10 mouse cellular contexts compared by ENCODE assay signal in the genomic region with DNA sequence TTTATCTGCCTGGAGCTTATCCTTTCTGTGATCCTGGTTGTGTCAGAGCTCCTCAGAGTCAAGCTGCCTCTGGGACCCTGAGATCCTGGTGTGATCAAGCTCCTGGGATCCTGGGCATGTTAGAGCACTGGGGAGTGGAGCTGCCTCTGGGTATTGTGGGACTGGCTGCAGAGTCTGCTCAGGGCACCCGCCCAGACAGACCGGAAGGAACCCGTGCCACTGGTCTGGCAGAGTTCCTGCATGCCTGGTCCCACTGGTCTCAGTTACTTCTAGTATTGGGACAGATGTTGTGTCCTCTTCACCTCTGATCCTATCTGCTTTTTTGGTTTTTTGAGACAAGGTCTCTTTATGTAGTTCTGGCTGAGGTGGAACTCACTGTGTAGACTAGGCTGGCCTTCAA. TPM values are rescaled to one million over a fixed set of nuclear protein-coding genes. Genes with fewer than 3 reads are reported as not detected.
DNase-seq lines count a peak whose midpoint lies in the region; TF ChIP-seq lines count a peak whose summit lies in the region.
"Had no signal": no experiment of that assay in that cellular context is flagged by ENCODE, and none has a peak within 500 bp of the region (broad histone marks: within the 10 kb centered on the region; RNA-seq: fewer than 3 reads in every experiment).

No protein-coding gene starts in this region.

- no peak for TF ChIP-seq POLR2A in heart, adult 2 months (IDR thresholded peaks at IDR 0.05; ENCODE audit: insufficient read depth, low read depth, low read length)

- no peaks in the 10 kb centered on the region for H3K27me3 ChIP-seq in heart, adult 2 months (ENCODE audit: control insufficient read depth, insufficient read depth, low read length)
- no peaks in the 10 kb centered on the region for H3K27me3 ChIP-seq in heart, embryonic 10.5 days (ENCODE audit: insufficient read depth, poor library complexity, severe bottlenecking)
- H3K27me3 ChIP-seq: limb, embryonic 12.5 days; midbrain, embryonic 13.5 days had no signal

- TF ChIP-seq CTCF in heart, adult 2 months (IDR thresholded peaks at IDR 0.05) = no peak

- no peak for TF ChIP-seq EP300 in heart, adult 2 months (IDR thresholded peaks at IDR 0.05; ENCODE audit: insufficient read depth, low read depth, low read length)

- H3K27ac ChIP-seq in heart, adult 2 months = no peak overlapping the region
- no peak overlapping the region for H3K27ac ChIP-seq in heart, embryonic 10.5 days
- H3K27ac ChIP-seq: limb, embryonic 12.5 days; midbrain, embryonic 13.5 days had no signal

- intact Hi-C loops in heart, adult 2 months (cut with DNase I) = no loop called here
- intact Hi-C loops in heart, postnatal 36 days (cut with DNase I) = no loop called here

- H3K4me1 ChIP-seq in heart, adult 2 months (ENCODE audit: control insufficient read depth, insufficient read depth, low read length) = peaks cover 3% of the 10 kb centered on the region
- H3K4me1 ChIP-seq in heart, embryonic 10.5 days = peaks cover 5% of the 10 kb centered on the region
- H3K4me1 ChIP-seq: limb, embryonic 12.5 days; midbrain, embryonic 13.5 days had no signal

- H3K4me3 ChIP-seq in heart, adult 2 months = no peak overlapping the region
- no peak overlapping the region for H3K4me3 ChIP-seq in heart, embryonic 10.5 days
- H3K4me3 ChIP-seq: limb, embryonic 12.5 days; midbrain, embryonic 13.5 days had no signal

- DNase-seq in heart, adult 2 months = peak; percentile 39 to 53
- no peak for DNase-seq in heart, embryonic 10.5 days (ENCODE audit: low spot score)
- peak; percentile 17 to 27 for DNase-seq in urinary bladder, adult 18-20 months (ENCODE audit: low spot score in 2 of 2)
- DNase-seq in urinary bladder, adult 2 months (ENCODE audit: low spot score) = no peak
- peak; percentile 28 to 38 for DNase-seq in heart, postnatal 36 days
- peak; percentile 44 to 52 for DNase-seq in natural killer cell, adult 2 months (ENCODE audit: low spot score in 2 of 2)
- no peak for DNase-seq in embryo, embryonic 10 days (ENCODE audit: low spot score)
- DNase-seq in spleen, adult 12 weeks (ENCODE audit: low spot score) = no peak

- no peaks in the 10 kb centered on the region for H3K9me3 ChIP-seq in heart, embryonic 10.5 days
- H3K9me3 ChIP-seq: midbrain, embryonic 13.5 days had no signal

- H3K9ac ChIP-seq in heart, adult 2 months (ENCODE audit: low read depth, low read length) = no peak overlapping the region
- H3K9ac ChIP-seq: limb, embryonic 12.5 days; midbrain, embryonic 13.5 days had no signal

- peaks cover 9% of the 10 kb centered on the region for H3K79me2 ChIP-seq in heart, adult 2 months (replicated peaks; ENCODE audit: control insufficient read depth, insufficient read depth, low read length)

- 12% methylated on average over 3 of the region's 3 CpGs for WGBS in heart, adult 2 months
- 69% methylated on average over 3 of the region's 3 CpGs for WGBS in heart, embryonic 10.5 days

- H3K36me3 ChIP-seq in heart, adult 2 months (ENCODE audit: control insufficient read depth, insufficient read depth, low read length) = peaks cover 3% of the 10 kb centered on the region; the same call in 1 of the 2 replicates
- H3K36me3 ChIP-seq in heart, embryonic 10.5 days = 0 out of 2 replicates have a peak, but pooled peaks cover 2% of the 10 kb centered on the region
- H3K36me3 ChIP-seq: midbrain, embryonic 13.5 days had no signal

RNA-seq across cellular contexts. Expression of a gene that starts 14.4 kb away (rescaled TPM):
- under 1 TPM; 0.26 to 0.30 TPM for total RNA-seq in heart, adult 2 months (2021)
- polyA plus RNA-seq in heart, adult 2 months (2012; rRNA removed) = 0.06 and 0.15 TPM in 2 replicates
- polyA plus RNA-seq in heart, embryonic 10.5 days (2016; fragmentation: Nextera tagmentation; extraction: Ambion mirVana) = 0.97 and 1.9 TPM in 2 replicates
- 0.15 and 0.19 TPM in 2 replicates for polyA plus RNA-seq in urinary bladder, adult 2 months (2012; rRNA removed)
- total RNA-seq in heart, postnatal 36 days (2021) = under 1 TPM; 0.22 to 0.46 TPM

RNA-seq across cellular contexts. Expression of a gene that starts 25.3 kb away (rescaled TPM):
- 10 to 100 TPM; 47.6 to 54.4 TPM for total RNA-seq in heart, adult 2 months (2021)
- 16.1 and 22.3 TPM in 2 replicates for polyA plus RNA-seq in heart, adult 2 months (2012; rRNA removed)
- 11.7 and 14.2 TPM in 2 replicates for polyA plus RNA-seq in heart, embryonic 10.5 days (2016; fragmentation: Nextera tagmentation; extraction: Ambion mirVana)
- 20.8 and 30.7 TPM in 2 replicates for polyA plus RNA-seq in urinary bladder, adult 2 months (2012; rRNA removed)
- total RNA-seq in heart, postnatal 36 days (2021) = 10 to 100 TPM; 50.7 to 50.8 TPM

Comparison
In these comparisons a context has a peak if more than half of its experiments do, and no peak if none do; other contexts are left out.
1. DNase-seq: peak in heart, adult 2 months (2 of 2), urinary bladder, adult 18-20 months (2 of 2), heart, postnatal 36 days (2 of 2) and natural killer cell, adult 2 months (2 of 2); none in heart, embryonic 10.5 days (single experiment), urinary bladder, adult 2 months (single experiment), embryo, embryonic 10 days (single experiment) and spleen, adult 12 weeks (single experiment).